Mouse (Mus musculus) liver, adult 2 months (tissue): ENCODE data around the gene Pou3f1. TPM values are rescaled to one million over a fixed set of nuclear protein-coding genes. Genes with fewer than 3 reads are reported as not detected.

Source experiments
- DNase-seq: peaks from one replicate; pipeline ENCODE4 v3.0.0-alpha.2; 2011; ENCODE audit warnings: low read depth, low spot score; ENCODE audit errors: extremely low read depth
- H3K27ac ChIP-seq: fragments of 200-500 bp; replicated peaks from 2 replicates; pipeline ENCODE4 v1.5.1; 2012; ENCODE audit warnings: low read depth, mild to moderate bottlenecking, control low read depth, inconsistent platforms, low read length; ENCODE audit not compliant: insufficient read depth
- H3K27me3 ChIP-seq: fragments of 200-500 bp; 2 replicates; pipeline ENCODE4 v1.6.1; 2012; ENCODE audit warnings: mild to moderate bottlenecking, moderate library complexity, low read length, inconsistent platforms; ENCODE audit not compliant: control insufficient read depth, insufficient read depth
- H3K36me3 ChIP-seq: fragments of 200-500 bp; 2 replicates; pipeline ENCODE4 v1.6.1; 2012; ENCODE audit warnings: low read length, inconsistent platforms; ENCODE audit not compliant: control insufficient read depth, insufficient read depth
- H3K4me1 ChIP-seq: fragments of 200-500 bp; 2 replicates; pipeline ENCODE4 v1.6.1; 2011; ENCODE audit warnings: low read length; ENCODE audit not compliant: control insufficient read depth, insufficient read depth
- H3K4me3 ChIP-seq: fragments of 200-500 bp; 2 replicates; pipeline ENCODE4 v1.5.1; 2011; ENCODE audit warnings: low read depth, mild to moderate bottlenecking, control low read depth, low read length, moderate library complexity; ENCODE audit not compliant: insufficient read depth
- H3K79me2 ChIP-seq: fragments of 200-500 bp; 2 replicates; pipeline ENCODE4 v1.6.1; 2012; ENCODE audit warnings: inconsistent platforms, mild to moderate bottlenecking, low read length, moderate library complexity; ENCODE audit not compliant: control insufficient read depth, insufficient read depth
- H3K9ac ChIP-seq: fragments of 200-500 bp; 2 replicates; pipeline ENCODE4 v1.6.1; 2012; ENCODE audit warnings: low read depth, mild to moderate bottlenecking, control low read depth, inconsistent platforms, low read length
- CTCF ChIP-seq: fragments of 200-500 bp; IDR thresholded peaks from 2 replicates; pipeline ENCODE4 v1.5.1; 2011; ENCODE audit warnings: low read depth, low read length, control low read depth
- POLR2A ChIP-seq: fragments of 200-500 bp; IDR thresholded peaks from 2 replicates; pipeline ENCODE4 v1.6.1; 2011; ENCODE audit warnings: low read length, control low read depth; ENCODE audit not compliant: insufficient read depth; ENCODE audit errors: extremely low read depth
- WGBS: fragments of 180-500 bp; shearing (Covaris S2); methylation state at CpG from one replicate; pipeline ENCODE4 v1.1.7; 2018; 5-methylcytosine and 5-hydroxymethylcytosine counted together
- polyA plus RNA-seq: library from polyadenylated mRNA; depleted of rRNA; stranded (reverse); fragments of >200 nt; gene quantifications from 2 replicates; pipeline ENCODE4 v1.2.3, GENCODE M21; 2012
- total RNA-seq: library from RNA; depleted of rRNA; stranded (reverse); fragments of >200 nt; gene quantifications from 2 replicates; pipeline ENCODE4 v1.2.3, GENCODE M21; 2014

Pou3f1 gene
- total and polyA plus RNA-seq, 2 experiments: not detected

- no peaks in the 10 kb centered on the region for H3K36me3 ChIP-seq
- H3K27ac ChIP-seq: no peak overlapping the region
- TF ChIP-seq POLR2A (no peak), CTCF (no peak)
- 30% methylated on average over 22 of the region's 22 CpGs for WGBS
- no peaks in the 10 kb centered on the region for H3K79me2 ChIP-seq
- peaks cover 5% of the 10 kb centered on the region for H3K4me1 ChIP-seq
- peaks cover 3% of the 10 kb centered on the region; the same call in 1 of the 2 replicates for H3K27me3 ChIP-seq
- H3K4me3 ChIP-seq: peak overlapping the region; percentile 89
- peak overlapping the region; percentile 84 for H3K9ac ChIP-seq
- no peak for DNase-seq
Observed at GRCm38 (mm10) chr4:124701052-124701845, 44.6 kb downstream of the Pou3f1 start.

GRCm38 (mm10) chr4:124701916-124702315 lies 45.3 kb downstream of the Pou3f1 start:
- H3K36me3 ChIP-seq: no peaks in the 10 kb centered on the region
- peaks cover 5% of the 10 kb centered on the region for H3K4me1 ChIP-seq
- no peak overlapping the region for H3K27ac ChIP-seq
- WGBS: 80% methylated on average over 5 of the region's 5 CpGs
- no peak for DNase-seq
- H3K27me3 ChIP-seq: peaks cover 3% of the 10 kb centered on the region; the same call in 1 of the 2 replicates
- TF ChIP-seq POLR2A (no peak), CTCF (no peak)
- no peaks in the 10 kb centered on the region for H3K79me2 ChIP-seq
- no peak overlapping the region for H3K9ac ChIP-seq
- H3K4me3 ChIP-seq: no peak overlapping the region

- TF ChIP-seq POLR2A (no peak), CTCF (no peak)
- Histone ChIP-seq H3K9ac (no peak overlapping the region), H3K79me2 (no peaks in the 10 kb centered on the region), H3K4me1 (peaks cover 8% of the 10 kb centered on the region), H3K27me3 (peaks cover 3% of the 10 kb centered on the region; the same call in 1 of the 2 replicates), H3K4me3 (no peak overlapping the region), H3K36me3 (no peaks in the 10 kb centered on the region), H3K27ac (no peak overlapping the region)
- DNase-seq: no peak
- WGBS: 72% methylated on average over 2 of the region's 2 CpGs
Observed at GRCm38 (mm10) chr4:124703406-124703805, 46.8 kb downstream of the Pou3f1 start.

GRCm38 (mm10) chr4:124703881-124704796 lies 47.5 kb downstream of the Pou3f1 start:
- Histone ChIP-seq H3K27me3 (peaks cover 3% of the 10 kb centered on the region; the same call in 1 of the 2 replicates), H3K27ac (peak overlapping the region; percentile 69), H3K9ac (no peak overlapping the region; the same call in 1 of the 2 replicates), H3K4me1 (peaks cover 8% of the 10 kb centered on the region), H3K36me3 (no peaks in the 10 kb centered on the region), H3K79me2 (no peaks in the 10 kb centered on the region), H3K4me3 (no peak overlapping the region)
- no peak for TF ChIP-seq CTCF
- no peak for TF ChIP-seq POLR2A
- 58% methylated on average over 6 of the region's 6 CpGs for WGBS
- no peak for DNase-seq

- Histone ChIP-seq H3K27ac (peak overlapping the region; percentile 69), H3K4me1 (peaks cover 12% of the 10 kb centered on the region), H3K79me2 (no peaks in the 10 kb centered on the region), H3K9ac (no peak overlapping the region), H3K27me3 (peaks cover 3% of the 10 kb centered on the region; the same call in 1 of the 2 replicates), H3K4me3 (no peak overlapping the region), H3K36me3 (no peaks in the 10 kb centered on the region)
- no peak for TF ChIP-seq CTCF
- no peak for TF ChIP-seq POLR2A
- WGBS: 48% methylated on average over 11 of the region's 11 CpGs
- peak; percentile 32 for DNase-seq
Observed at GRCm38 (mm10) chr4:124704797-124705474, 48.3 kb downstream of the Pou3f1 start.
